Mouse (Mus musculus) heart, adult 2 months (tissue): ENCODE results near the gene Sh3kbp1. TPM values are rescaled to one million over a fixed set of nuclear protein-coding genes. Genes with fewer than 3 reads are reported as not detected.

Source experiments
- DNase-seq, 2 experiments: peaks; one replicate each; pipeline ENCODE4 v3.0.0; 2021
- H3K27ac ChIP-seq: fragments of 200-600 bp; 2 replicates; pipeline ENCODE4 v1.8.1; 2022
- H3K27me3 ChIP-seq: fragments of 200-500 bp; 2 replicates; pipeline ENCODE4 v1.6.1; 2012; ENCODE audit warnings: mild to moderate bottlenecking, low read length, inconsistent platforms, mixed read lengths; ENCODE audit not compliant: control insufficient read depth, insufficient read depth
- H3K36me3 ChIP-seq: fragments of 200-500 bp; 2 replicates; pipeline ENCODE4 v1.6.1; 2012; ENCODE audit warnings: low read length, inconsistent platforms; ENCODE audit not compliant: control insufficient read depth, insufficient read depth
- H3K4me1 ChIP-seq: fragments of 200-500 bp; 2 replicates; pipeline ENCODE4 v1.6.1; 2011; ENCODE audit warnings: low read length; ENCODE audit not compliant: control insufficient read depth, insufficient read depth
- H3K4me3 ChIP-seq: fragments of 200-600 bp; 2 replicates; pipeline ENCODE4 v1.8.1; 2022
- H3K79me2 ChIP-seq: fragments of 200-500 bp; replicated peaks from 2 replicates; pipeline ENCODE4 v1.6.1; 2012; ENCODE audit warnings: mild to moderate bottlenecking, inconsistent platforms, low read length, moderate library complexity, mixed read lengths; ENCODE audit not compliant: control insufficient read depth, insufficient read depth
- H3K9ac ChIP-seq: fragments of 200-500 bp; 2 replicates; pipeline ENCODE4 v1.6.1; 2012; ENCODE audit warnings: low read depth, mild to moderate bottlenecking, control low read depth, inconsistent platforms, low read length, mixed read lengths
- CTCF ChIP-seq: fragments of 200-600 bp; IDR thresholded peaks from 2 replicates; pipeline ENCODE4 v1.8.1; 2022; ENCODE audit warnings: antibody characterized with exemption, mild to moderate bottlenecking, moderate library complexity
- EP300 ChIP-seq: fragments of 200-500 bp; IDR thresholded peaks from 2 replicates; pipeline ENCODE4 v1.6.1; 2011; ENCODE audit warnings: low read depth, low read length, control low read depth; ENCODE audit not compliant: insufficient read depth
- POLR2A ChIP-seq: fragments of 200-500 bp; IDR thresholded peaks from 2 replicates; pipeline ENCODE4 v1.6.1; 2011; ENCODE audit warnings: mild to moderate bottlenecking, low read depth, low read length, control low read depth; ENCODE audit not compliant: insufficient read depth
- WGBS: fragments of 180-500 bp; shearing (Covaris S2); methylation state at CpG from one replicate; pipeline ENCODE4 v1.1.7; 2018; 5-methylcytosine and 5-hydroxymethylcytosine counted together
- intact Hi-C: fragments of 180-260 bp; cut with DNase I; formaldehyde crosslinking; loops from one replicate; pipeline ENCODE4 v1.15.1; 2025
- polyA plus RNA-seq: library from polyadenylated mRNA; depleted of rRNA; stranded (reverse); fragments of >200 nt; gene quantifications from 2 replicates; pipeline ENCODE4 v1.2.3, GENCODE M21; 2012
- total RNA-seq, 2 experiments: library from RNA; stranded (reverse); gene quantifications; 2 replicates each; pipeline ENCODE4 v1.2.3; 2021

Gene Sh3kbp1
- total and polyA plus RNA-seq, 3 experiments, result 105 to 149 (median 132) TPM

DNA sequence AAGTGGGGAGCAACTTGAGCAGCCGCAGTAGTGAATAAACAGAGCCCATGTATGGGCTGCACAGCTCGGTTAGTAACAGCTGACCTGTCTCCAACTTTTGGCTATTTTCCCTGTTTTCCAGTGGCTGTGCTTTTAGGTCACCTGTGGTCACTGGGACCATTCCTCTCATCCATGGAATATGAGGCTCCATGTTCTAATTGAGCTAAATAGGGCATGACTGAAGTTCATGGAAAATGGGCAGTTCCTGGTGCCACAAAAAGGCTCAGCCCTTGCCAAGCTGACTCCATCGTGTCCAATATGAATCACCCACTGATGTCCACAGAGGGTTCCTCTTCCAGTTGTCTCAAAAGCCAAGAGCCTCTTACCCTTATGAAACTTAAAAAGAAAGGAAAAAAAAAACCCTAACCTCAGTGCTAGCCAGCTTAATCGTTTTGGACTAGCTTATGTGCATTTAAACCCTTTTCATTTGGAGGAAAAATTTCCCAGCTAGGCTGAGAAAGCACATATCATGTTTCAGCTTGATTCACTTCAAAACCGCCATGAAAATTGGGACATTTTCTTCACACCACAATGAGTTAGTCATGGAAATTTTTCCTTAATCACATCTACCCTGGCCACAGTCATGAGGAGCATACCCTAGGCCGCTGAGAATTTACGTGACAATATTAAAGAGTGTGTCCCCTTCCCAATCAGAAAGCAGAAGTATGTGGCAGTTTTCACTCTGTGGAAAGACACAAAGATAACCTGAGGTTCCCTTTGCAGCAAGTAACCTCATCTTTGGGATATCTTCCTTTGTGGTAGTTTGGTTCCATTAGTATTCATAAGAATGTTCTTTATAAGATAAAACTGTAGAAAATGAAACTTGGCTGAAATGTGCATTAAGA lies 326.7 kb downstream of the Sh3kbp1 start:
- TF ChIP-seq POLR2A (no peak), CTCF (no peak), EP300 (no peak)
- H3K27me3 ChIP-seq, result no peaks in the 10 kb centered on the region
- H3K79me2 ChIP-seq, result no peaks in the 10 kb centered on the region
- no peak overlapping the region for H3K4me3 ChIP-seq
- peaks cover 3% of the 10 kb centered on the region; the same call in 1 of the 2 replicates for H3K4me1 ChIP-seq
- no peak overlapping the region for H3K27ac ChIP-seq
- DNase-seq, result no peak
- intact Hi-C loops, result no loop called here
- 59% methylated on average over 7 of the region's 7 CpGs for WGBS
- 0 out of 2 replicates have a peak, but pooled peaks cover 2% of the 10 kb centered on the region for H3K36me3 ChIP-seq
- H3K9ac ChIP-seq, result no peak overlapping the region

GRCm38 (mm10) chrX:159954430-159954779 lies 327.3 kb downstream of the Sh3kbp1 start:
- DNase-seq, result no peak
- H3K27ac ChIP-seq, result no peak overlapping the region
- TF ChIP-seq CTCF (no peak), POLR2A (no peak), EP300 (no peak)
- WGBS, result 57% methylated on average over 4 of the region's 4 CpGs
- no peaks in the 10 kb centered on the region for H3K79me2 ChIP-seq
- no peak overlapping the region for H3K4me3 ChIP-seq
- H3K36me3 ChIP-seq, result 0 out of 2 replicates have a peak, but pooled peaks cover 2% of the 10 kb centered on the region
- H3K9ac ChIP-seq, result no peak overlapping the region
- peaks cover 3% of the 10 kb centered on the region; the same call in 1 of the 2 replicates for H3K4me1 ChIP-seq
- intact Hi-C loops, result no loop called here
- H3K27me3 ChIP-seq, result no peaks in the 10 kb centered on the region

DNA sequence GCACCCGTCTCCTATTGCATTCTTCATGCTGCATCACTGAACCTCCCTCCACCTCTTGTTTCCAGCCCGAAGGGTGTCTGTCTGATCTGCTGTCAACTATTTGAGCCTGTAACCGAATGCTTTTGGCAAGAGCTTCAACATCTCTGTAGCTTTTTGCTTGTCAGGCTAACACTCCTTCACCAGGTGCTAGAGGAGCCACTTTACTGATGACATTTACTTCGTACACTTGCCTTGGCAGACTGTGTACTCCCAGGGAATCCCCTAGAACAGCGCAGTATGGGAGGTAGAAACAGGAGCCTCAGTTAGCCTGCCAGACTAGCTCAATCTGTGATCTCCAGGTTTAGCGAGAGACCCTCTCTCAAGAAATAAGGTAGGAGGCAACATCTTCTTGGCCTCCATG lies 328.4 kb downstream of the Sh3kbp1 start:
- DNase-seq, result no peak
- TF ChIP-seq EP300 (no peak), CTCF (no peak), POLR2A (no peak)
- H3K4me1 ChIP-seq, result peaks cover 3% of the 10 kb centered on the region; the same call in 1 of the 2 replicates
- H3K4me3 ChIP-seq, result no peak overlapping the region
- H3K27ac ChIP-seq, result no peak overlapping the region
- intact Hi-C loops, result no loop called here
- no peak overlapping the region for H3K9ac ChIP-seq
- H3K79me2 ChIP-seq, result no peaks in the 10 kb centered on the region
- WGBS, result 69% methylated on average over 6 of the region's 6 CpGs
- H3K27me3 ChIP-seq, result no peaks in the 10 kb centered on the region
- H3K36me3 ChIP-seq, result 0 out of 2 replicates have a peak, but pooled peaks cover 2% of the 10 kb centered on the region

DNA sequence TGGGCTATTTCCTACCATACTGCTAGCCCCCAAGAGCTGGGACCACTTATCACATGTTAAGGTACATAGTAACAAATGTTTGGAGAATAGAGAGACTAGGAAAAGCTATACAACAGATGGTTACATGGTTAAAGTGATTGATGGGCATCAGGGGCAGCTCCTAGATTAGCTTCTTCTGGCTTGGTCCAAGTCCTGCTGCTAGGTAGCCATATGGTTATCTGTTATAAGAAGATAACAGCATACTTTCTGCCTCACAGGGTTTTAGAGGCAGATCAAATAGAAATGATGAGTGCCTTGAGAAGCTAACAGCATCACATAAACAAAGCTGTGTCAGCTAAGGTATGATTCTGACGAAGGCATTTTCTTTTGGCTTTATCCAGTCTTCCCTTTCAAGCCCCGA lies 334.3 kb downstream of the Sh3kbp1 start:
- intact Hi-C loops, result loop anchor here (5.0 kb wide), 1 partner anchor 429 kb away; no protein-coding TSS in a partner anchor
- Histone ChIP-seq H3K4me1 (no peaks in the 10 kb centered on the region; the same call in 1 of the 2 replicates), H3K4me3 (no peak overlapping the region), H3K27me3 (no peaks in the 10 kb centered on the region), H3K27ac (no peak overlapping the region), H3K9ac (no peak overlapping the region), H3K36me3 (peaks cover 2% of the 10 kb centered on the region; the same call in 1 of the 2 replicates), H3K79me2 (no peaks in the 10 kb centered on the region)
- DNase-seq, result no peak
- 70% methylated on average over 2 of the region's 2 CpGs for WGBS
- TF ChIP-seq EP300 (no peak), CTCF (no peak), POLR2A (no peak)

DNA sequence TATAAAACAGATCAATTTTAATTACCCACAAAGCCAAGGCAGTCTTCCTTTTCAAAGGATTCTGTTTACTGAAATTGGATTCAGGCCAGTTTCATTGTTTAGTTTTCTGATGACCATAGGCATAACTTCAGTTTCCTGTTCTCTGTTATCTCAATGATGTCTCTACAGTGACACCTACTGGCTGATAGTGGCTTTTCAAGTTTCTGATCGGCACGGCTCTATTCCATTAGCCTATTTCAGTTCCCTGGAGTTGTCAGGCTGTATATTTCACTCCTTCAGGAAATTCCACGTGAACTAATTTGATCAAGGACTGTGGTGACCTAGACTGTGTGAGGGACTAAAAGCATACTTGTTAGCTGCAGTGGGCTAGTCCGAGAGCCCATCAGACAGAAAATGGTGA lies 336.2 kb downstream of the Sh3kbp1 start:
- H3K79me2 ChIP-seq, result no peaks in the 10 kb centered on the region
- H3K27me3 ChIP-seq, result no peaks in the 10 kb centered on the region
- H3K9ac ChIP-seq, result no peak overlapping the region
- peaks cover 2% of the 10 kb centered on the region; the same call in 1 of the 2 replicates for H3K36me3 ChIP-seq
- no peak for TF ChIP-seq POLR2A
- peak; percentile 85 for TF ChIP-seq CTCF
- no peak for TF ChIP-seq EP300
- H3K4me1 ChIP-seq, result no peaks in the 10 kb centered on the region
- H3K4me3 ChIP-seq, result no peak overlapping the region
- intact Hi-C loops, result loop anchor here (2.0 to 5.0 kb wide), 2 partner anchors 336 to 431 kb away; partner anchors contain the start of gene Sh3kbp1
- no peak overlapping the region for H3K27ac ChIP-seq
- 26% methylated on average over 4 of the region's 4 CpGs for WGBS
- DNase-seq, result peak in 1 of 2 experiments; percentile 12

DNA sequence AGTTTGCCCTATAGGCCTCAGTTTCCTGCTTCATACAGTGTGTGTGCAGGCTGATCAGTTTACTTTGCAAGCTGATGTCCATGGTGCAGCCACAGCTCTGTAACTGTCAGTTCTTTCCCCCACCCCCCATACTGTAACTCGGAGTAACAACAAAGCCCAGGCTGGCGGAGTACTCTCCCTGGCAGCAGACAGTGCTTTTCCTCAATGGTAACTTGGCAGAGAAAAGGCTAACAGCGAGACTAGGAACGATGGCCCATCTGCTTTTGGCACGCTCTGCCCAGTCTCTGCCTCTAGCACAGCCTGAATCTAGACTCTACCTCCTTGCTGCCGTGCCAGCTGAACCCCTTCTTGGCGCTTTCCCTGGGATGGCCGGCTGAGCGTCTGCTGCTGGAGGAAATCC lies 336.9 kb downstream of the Sh3kbp1 start:
- DNase-seq, result peak in 1 of 2 experiments; percentile 32
- Histone ChIP-seq H3K27ac (no peak overlapping the region), H3K9ac (no peak overlapping the region), H3K27me3 (no peaks in the 10 kb centered on the region), H3K79me2 (no peaks in the 10 kb centered on the region), H3K4me3 (no peak overlapping the region), H3K4me1 (no peaks in the 10 kb centered on the region), H3K36me3 (peaks cover 2% of the 10 kb centered on the region; the same call in 1 of the 2 replicates)
- intact Hi-C loops, result loop anchor here (2.0 to 5.0 kb wide), 2 partner anchors 337 to 432 kb away; partner anchors contain the start of gene Sh3kbp1
- WGBS, result 63% methylated on average over 9 of the region's 9 CpGs
- TF ChIP-seq CTCF (no peak), POLR2A (no peak), EP300 (no peak)
